13 mouse cellular contexts compared by ENCODE assay signal in the genomic region with DNA sequence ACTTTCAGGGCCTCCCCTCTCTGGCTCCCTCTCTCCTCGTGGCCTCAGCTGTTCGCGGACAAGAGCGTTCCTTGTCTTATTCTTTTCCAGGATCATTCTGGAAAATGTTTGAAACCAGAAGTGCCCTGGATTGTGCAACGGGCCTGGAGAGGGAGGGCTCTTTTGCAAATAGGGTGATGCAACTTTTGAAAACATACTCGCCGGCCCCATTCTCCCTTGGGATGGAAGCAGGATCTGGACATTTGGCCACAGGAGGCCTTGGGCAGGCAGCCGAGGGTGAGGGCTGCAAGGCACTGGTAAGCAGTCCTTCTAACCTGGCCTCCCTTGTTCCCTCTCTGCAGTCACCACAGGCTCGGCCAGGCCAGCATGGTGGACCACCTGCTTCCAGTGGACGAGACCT. TPM values are rescaled to one million over a fixed set of nuclear protein-coding genes. Genes with fewer than 3 reads are reported as not detected.
DNase-seq lines count a peak whose midpoint lies in the region; ATAC-seq lines count a peak whose summit lies in the region.
"Had no signal": no experiment of that assay in that cellular context is flagged by ENCODE, and none has a peak within 500 bp of the region (broad histone marks: within the 10 kb centered on the region; RNA-seq: fewer than 3 reads in every experiment).

No protein-coding gene starts in this region.

- no peak overlapping the region for H3K27ac ChIP-seq in kidney, embryonic 16.5 days (ENCODE audit: low read length)
- H3K27ac ChIP-seq in forebrain, embryonic 15.5 days (replicated peaks) = no peak overlapping the region

- no peak for ATAC-seq in kidney, embryonic 16.5 days (ENCODE audit: low FRiP score, low TSS enrichment)
- no peak for ATAC-seq in forebrain, embryonic 15.5 days (replicated peaks)
- ATAC-seq: forebrain, postnatal 0 days had no signal

- WGBS in kidney, embryonic 16.5 days = 84% methylated on average over 10 of the region's 10 CpGs
- 85% methylated on average over 10 of the region's 10 CpGs for WGBS in forebrain, embryonic 15.5 days

- H3K4me2 ChIP-seq in kidney, embryonic 16.5 days (replicated peaks; ENCODE audit: low read depth, low read length) = no peak overlapping the region
- H3K4me2 ChIP-seq in forebrain, embryonic 15.5 days (replicated peaks) = no peak overlapping the region

- intact Hi-C loops in heart, postnatal 25 days (cut with DNase I) = loop anchor here (10.0 kb wide), 1 partner anchor 259 kb away; no protein-coding TSS in a partner anchor

- H3K36me3 ChIP-seq in kidney, embryonic 16.5 days (ENCODE audit: insufficient read depth, low read length) = peaks cover 10% of the 10 kb centered on the region
- H3K36me3 ChIP-seq in forebrain, embryonic 15.5 days = no peaks in the 10 kb centered on the region

- no peak overlapping the region for H3K9ac ChIP-seq in kidney, embryonic 16.5 days (replicated peaks; ENCODE audit: low read length)
- H3K9ac ChIP-seq in forebrain, embryonic 15.5 days (replicated peaks) = no peak overlapping the region
- H3K9ac ChIP-seq: forebrain, postnatal 0 days had no signal

- H3K27me3 ChIP-seq in kidney, embryonic 16.5 days (ENCODE audit: insufficient read depth, low read length) = peaks cover 10% of the 10 kb centered on the region
- peaks cover 7% of the 10 kb centered on the region for H3K27me3 ChIP-seq in forebrain, embryonic 15.5 days

- peaks cover 16% of the 10 kb centered on the region for H3K4me1 ChIP-seq in kidney, embryonic 16.5 days (ENCODE audit: insufficient read depth, low read length)
- peaks cover 24% of the 10 kb centered on the region for H3K4me1 ChIP-seq in forebrain, embryonic 15.5 days

- no peaks in the 10 kb centered on the region for H3K9me3 ChIP-seq in kidney, embryonic 16.5 days (ENCODE audit: low read length)
- H3K9me3 ChIP-seq in forebrain, embryonic 15.5 days = no peaks in the 10 kb centered on the region

- H3K4me3 ChIP-seq in kidney, embryonic 16.5 days (ENCODE audit: low read length) = no peak overlapping the region
- H3K4me3 ChIP-seq in forebrain, embryonic 15.5 days = no peak overlapping the region

- DNase-seq in kidney, postnatal 36 days = peak; percentile 52 to 75
- DNase-seq in adrenal gland, postnatal 14 days = peak; percentile 86
- DNase-seq in heart, postnatal 25 days (ENCODE audit: low spot score) = peak; percentile 77
- peak; percentile 85 for DNase-seq in lung, postnatal 25 days (ENCODE audit: low spot score)
- DNase-seq in thymus, postnatal 14 days = no peak
- DNase-seq in spleen, postnatal 36 days (ENCODE audit: low spot score in 2 of 2) = no peak
- DNase-seq: forebrain, postnatal 0 days; kidney, postnatal 10 days; retina, postnatal 1 day had no signal

RNA-seq across cellular contexts. Expression of gene Klf15, which starts 3.7 kb away (rescaled TPM):
- polyA plus RNA-seq in kidney, embryonic 16.5 days (2015; fragmentation: Nextera tagmentation; extraction: Ambion mirVana) = 16.1 TPM in 2 replicates
- total RNA-seq in adrenal gland, postnatal 14 days (2021) = 38.0 and 40.0 TPM in 2 replicates
- 10 to 100 TPM; 45.1 to 56.9 TPM for total RNA-seq in heart, postnatal 25 days (2021)
- 12.9 and 13.1 TPM in 2 replicates for polyA plus RNA-seq in forebrain, embryonic 15.5 days (2015; fragmentation: Nextera tagmentation; extraction: Ambion mirVana)
- total RNA-seq: megakaryocyte-erythroid progenitor cell, adult 5-6 weeks; MEL had no signal

RNA-seq across cellular contexts. Expression of gene Aldh1l1, which starts 20.1 kb away (rescaled TPM):
- polyA plus RNA-seq in kidney, embryonic 16.5 days (2015; fragmentation: Nextera tagmentation; extraction: Ambion mirVana) = 21.1 and 23.4 TPM in 2 replicates
- total RNA-seq in adrenal gland, postnatal 14 days (2021) = 66.2 and 130 TPM in 2 replicates
- 1 to 10 TPM; 1.5 to 2.3 TPM for total RNA-seq in heart, postnatal 25 days (2021)
- polyA plus RNA-seq in forebrain, embryonic 15.5 days (2015; fragmentation: Nextera tagmentation; extraction: Ambion mirVana) = 29.0 and 35.6 TPM in 2 replicates

RNA-seq across cellular contexts. Expression of gene Cfap100, which starts 37.5 kb away (rescaled TPM):
- 0.49 and 0.62 TPM in 2 replicates for polyA plus RNA-seq in kidney, embryonic 16.5 days (2015; fragmentation: Nextera tagmentation; extraction: Ambion mirVana)
- 0.67 and 1.4 TPM in 2 replicates for total RNA-seq in adrenal gland, postnatal 14 days (2021)
- total RNA-seq in heart, postnatal 25 days (2021) = under 1 TPM in 1 of 2 experiments, not detected in 1; 0.67 TPM
- 3.9 and 5.3 TPM in 2 replicates for polyA plus RNA-seq in forebrain, embryonic 15.5 days (2015; fragmentation: Nextera tagmentation; extraction: Ambion mirVana)
- total RNA-seq: megakaryocyte-erythroid progenitor cell, adult 5-6 weeks; MEL had no signal

Comparison
In these comparisons a context has a peak if more than half of its experiments do, and no peak if none do; other contexts are left out.
1. DNase-seq: peak in kidney, postnatal 36 days (2 of 2), adrenal gland, postnatal 14 days (single experiment), heart, postnatal 25 days (single experiment) and lung, postnatal 25 days (single experiment); none in thymus, postnatal 14 days (single experiment) and spleen, postnatal 36 days (0 of 2).
2. RNA of gene Aldh1l1, which starts 20.1 kb away (total RNA-seq): 66.2 to 130 TPM in adrenal gland, postnatal 14 days; 1.5 to 2.3 TPM in heart, postnatal 25 days; every median in the first group is over 10 times any median in the second.